Mouse (Mus musculus) small intestine, adult 2 months (tissue): ENCODE measurements around the gene Slc2a1.

ENCODE experiments used
- CTCF ChIP-seq: fragments of 200-500 bp; IDR thresholded peaks from 2 replicates; pipeline ENCODE4 v1.5.1; 2012; ENCODE audit warnings: low read depth, mild to moderate bottlenecking, control low read depth, inconsistent platforms, low read length, moderate library complexity, mixed read lengths; ENCODE audit not compliant: insufficient replicate concordance, insufficient read length; ENCODE audit errors: extremely low read depth
- POLR2A ChIP-seq: fragments of 200-500 bp; IDR thresholded peaks from 2 replicates; pipeline ENCODE4 v1.6.1; 2012; ENCODE audit warnings: low read depth, mild to moderate bottlenecking, control low read depth, inconsistent platforms, low read length, moderate library complexity

- TF ChIP-seq CTCF (no peak), POLR2A (no peak)
Observed at GRCm38 (mm10) chr4:119118659-119119077, 10.2 kb downstream of the Slc2a1 start.
